Mouse (Mus musculus) heart, postnatal 25 days (tissue): ENCODE measurements around the gene Gdpd5. TPM values are rescaled to one million over a fixed set of nuclear protein-coding genes. Genes with fewer than 3 reads are reported as not detected.
"Not testable (repeated sequence)": the region's sequence is repeated elsewhere in the genome, so short reads cannot be mapped to it uniquely, and the experiment has no call there.

Experiments
- DNase-seq: peaks from one replicate; pipeline ENCODE4 v3.0.0; 2022; ENCODE audit warnings: low spot score
- intact Hi-C: fragments of 180-260 bp; cut with DNase I; formaldehyde crosslinking; loops from one replicate; pipeline ENCODE4 v1.15.1; 2025
- total RNA-seq, 2 experiments: library from RNA; stranded (reverse); gene quantifications; 2 replicates each; pipeline ENCODE4 v1.2.3; 2021

Gene Gdpd5
- total RNA-seq, 2 experiments from 2014 or later = 20.1 to 24.1 TPM

DNA sequence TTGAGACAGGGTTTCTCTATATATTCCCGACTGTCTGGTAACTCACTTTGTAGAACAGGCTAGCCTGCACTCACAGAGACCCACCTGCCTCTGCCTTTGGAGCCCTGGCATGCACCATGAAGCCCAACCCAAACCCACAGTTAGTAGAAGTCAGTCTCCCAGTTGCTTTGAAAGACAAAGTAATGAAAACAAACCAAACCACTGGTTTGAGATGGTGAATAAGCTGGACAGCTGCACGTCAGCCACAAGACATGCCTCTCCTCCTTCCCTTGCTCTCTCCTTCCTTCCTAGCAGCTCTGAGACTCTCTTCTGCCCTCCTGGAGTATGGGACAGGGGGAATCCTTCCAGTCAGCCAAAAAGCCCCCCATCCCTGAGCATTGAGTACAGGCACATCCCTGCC, 19.1 kb upstream of the Gdpd5 start:
- intact Hi-C loops = no loop called here
- DNase-seq = no peak

GRCm38 (mm10) chr7:99365069-99365468, 16.1 kb upstream of the Gdpd5 start:
- intact Hi-C loops = loop anchor here (1.0 kb wide), 1 partner anchor 32 kb away; no protein-coding TSS in a partner anchor
- no peak for DNase-seq

GRCm38 (mm10) chr7:99366716-99367115, 14.5 kb upstream of the Gdpd5 start:
- intact Hi-C loops = no loop called here
- DNase-seq = no peak

GRCm38 (mm10) chr7:99374325-99374724, 6.9 kb upstream of the Gdpd5 start:
- DNase-seq, intact Hi-C loops: not testable (repeated sequence)

DNA sequence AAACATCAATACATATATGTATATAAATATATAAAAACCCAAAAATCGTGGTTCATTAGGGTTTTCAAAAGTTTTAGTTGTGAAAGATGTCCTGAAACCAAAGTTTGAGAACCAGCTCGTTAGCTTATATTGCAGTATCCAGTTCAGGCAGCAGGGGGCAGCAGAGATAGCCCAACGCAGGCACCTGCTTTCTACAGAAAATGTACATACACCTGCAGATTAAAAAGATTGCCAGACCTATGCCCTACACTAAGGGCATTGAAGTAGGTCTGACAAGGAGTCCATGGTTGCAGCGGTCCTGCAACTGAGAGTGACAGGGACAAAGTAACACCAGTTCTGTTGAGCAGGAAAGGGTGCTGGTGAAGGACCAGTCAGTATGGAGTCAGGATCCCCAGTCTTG, 5.8 kb upstream of the Gdpd5 start:
- DNase-seq = no peak

GRCm38 (mm10) chr7:99378870-99379269, 2.3 kb upstream of the Gdpd5 start:
- DNase-seq = no peak
- intact Hi-C loops = no loop called here

More for the DNA sequence above, 5.8 kb upstream of the Gdpd5 start:
- intact Hi-C loops = loop anchor here (1.0 kb wide), 1 partner anchor 75 kb away; no protein-coding TSS in a partner anchor

- no peak for DNase-seq
- intact Hi-C loops = no loop called here
Observed at GRCm38 (mm10) chr7:99380491-99381213, 562 bp upstream of the Gdpd5 start.

DNA sequence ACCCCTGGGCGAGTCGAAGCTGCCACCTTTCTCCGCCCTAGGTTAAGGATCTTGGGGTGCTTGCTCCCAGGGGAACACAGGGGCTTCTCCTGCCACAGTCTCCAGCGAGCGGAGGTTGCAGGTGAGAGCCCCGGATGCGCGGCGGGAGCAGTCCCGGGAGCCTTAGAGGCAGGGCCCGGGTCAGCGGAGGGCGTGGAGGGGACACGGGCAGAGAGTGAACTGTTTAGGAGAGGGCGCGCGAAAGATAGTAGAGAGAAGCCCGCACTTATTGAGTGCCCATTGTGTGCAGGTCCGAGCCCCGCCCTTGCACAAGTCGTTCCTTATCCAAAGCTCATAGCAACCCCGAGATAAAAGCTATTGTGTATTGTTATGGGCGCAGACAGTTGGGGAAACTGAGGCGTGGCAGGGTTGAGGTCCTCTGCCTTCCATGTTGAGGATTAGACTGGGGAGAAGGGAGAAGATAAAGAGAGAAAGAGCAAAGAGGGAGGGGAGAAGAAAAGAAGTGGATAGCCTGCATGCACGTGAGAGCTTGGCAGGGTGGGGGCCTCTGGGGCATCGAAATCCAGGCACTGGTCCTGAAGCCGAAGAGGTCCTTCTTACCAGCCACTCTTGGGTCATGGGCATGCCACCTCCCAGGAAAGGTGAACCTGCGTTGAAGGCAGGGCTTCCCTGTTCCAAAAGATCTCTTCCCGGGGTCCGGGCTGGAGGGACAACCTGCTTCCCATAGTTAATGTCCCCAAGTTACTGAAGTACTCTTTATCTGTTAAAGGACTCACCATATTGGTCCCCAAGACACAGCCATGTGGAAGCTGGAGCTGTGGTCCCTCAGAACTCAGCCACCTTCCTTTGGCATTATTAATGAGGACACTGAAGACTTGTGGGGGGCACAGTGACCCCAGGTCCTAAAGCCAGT, 1.1 kb downstream of the Gdpd5 start:
- no peak for DNase-seq
- intact Hi-C loops = no loop called here

DNA sequence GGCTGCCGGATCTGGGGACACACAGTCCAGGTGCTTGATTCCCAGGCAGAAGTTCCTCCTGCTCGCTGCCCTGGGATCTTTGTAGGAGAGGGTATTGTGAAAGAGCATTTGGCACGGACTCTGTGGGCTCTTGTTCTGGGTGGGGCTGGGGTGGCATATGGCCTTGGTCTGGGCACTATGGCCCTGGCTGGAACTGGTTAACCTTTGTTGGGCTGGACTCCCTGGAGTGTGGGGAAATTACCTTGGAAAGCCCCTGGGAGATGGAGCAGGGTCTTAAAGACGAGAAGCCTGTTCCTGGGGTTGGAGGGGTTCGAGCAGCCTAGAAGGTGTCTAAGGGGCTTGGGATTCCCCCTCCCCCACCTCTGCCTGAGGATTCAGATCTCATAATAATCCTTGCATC, 2.0 kb downstream of the Gdpd5 start:
- intact Hi-C loops = no loop called here
- DNase-seq = no peak

- DNase-seq = no peak
- intact Hi-C loops = no loop called here
Observed at GRCm38 (mm10) chr7:99384101-99384611, 2.9 kb downstream of the Gdpd5 start.

- intact Hi-C loops = no loop called here
- peak; percentile 45 for DNase-seq
Observed at GRCm38 (mm10) chr7:99386030-99386429, 4.8 kb downstream of the Gdpd5 start.

DNA sequence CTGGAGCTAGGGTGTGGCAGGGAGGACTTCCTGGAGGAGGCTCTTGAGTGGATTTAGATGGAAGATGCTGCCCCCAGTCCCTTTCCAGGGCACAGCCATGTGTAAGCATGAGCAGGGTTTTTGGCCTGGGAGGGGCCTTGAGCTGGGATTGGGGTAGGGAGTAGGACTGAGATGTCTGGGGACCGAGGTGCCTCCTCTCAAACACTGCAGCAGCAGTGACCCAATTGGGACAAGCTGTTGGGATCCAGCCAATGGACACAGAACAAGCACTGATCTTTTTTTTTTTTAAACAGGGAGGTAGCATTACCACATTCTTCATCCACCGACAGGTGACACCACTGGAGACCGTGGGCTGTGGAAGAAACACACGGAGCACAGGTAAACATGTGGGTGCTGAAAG, 5.6 kb downstream of the Gdpd5 start:
- intact Hi-C loops = no loop called here
- no peak for DNase-seq

DNA sequence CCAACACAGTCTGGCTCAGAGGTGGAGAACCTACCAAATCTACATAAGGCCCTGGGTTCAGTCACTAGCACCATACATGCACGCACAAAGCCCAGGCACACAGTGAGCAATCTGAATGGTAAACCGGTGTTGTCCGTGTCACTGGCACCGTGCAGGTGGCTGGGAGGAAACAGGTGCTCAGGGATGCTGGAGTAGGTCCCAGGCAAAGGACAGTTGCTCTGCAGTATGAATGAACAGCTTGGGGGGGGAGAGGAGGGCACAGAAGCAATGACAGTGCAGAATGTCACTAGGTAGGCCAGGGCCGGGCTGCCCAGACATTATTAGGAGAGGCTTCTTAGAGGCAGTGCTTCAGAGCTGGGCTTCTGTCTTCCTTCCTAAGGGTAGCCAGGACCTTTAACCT, 6.1 kb downstream of the Gdpd5 start:
- no peak for DNase-seq
- intact Hi-C loops = no loop called here

GRCm38 (mm10) chr7:99390559-99390958, 9.3 kb downstream of the Gdpd5 start:
- no peak for DNase-seq
- intact Hi-C loops = no loop called here

DNA sequence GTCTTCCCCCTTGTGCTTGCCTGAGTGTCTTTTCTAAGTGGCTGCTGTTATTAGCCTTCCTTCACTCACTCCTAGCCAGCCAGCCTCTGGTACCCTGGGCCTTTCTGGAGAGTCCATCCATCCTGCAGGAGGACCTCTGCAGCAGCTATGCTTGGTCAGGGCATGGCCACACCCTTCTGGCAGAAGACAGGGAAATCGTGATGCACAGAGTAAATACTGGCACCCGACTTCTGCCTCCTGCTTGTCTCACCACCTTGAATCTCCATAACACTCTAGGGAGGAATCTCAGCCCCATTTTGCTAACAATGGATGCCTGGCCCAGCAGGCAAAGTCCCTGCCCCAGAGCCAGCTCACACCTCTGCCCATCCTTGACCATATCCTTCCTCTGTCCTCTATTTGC, 11.5 kb downstream of the Gdpd5 start:
- intact Hi-C loops = no loop called here
- DNase-seq = no peak

GRCm38 (mm10) chr7:99393711-99394325, 12.6 kb downstream of the Gdpd5 start:
- DNase-seq = no peak
- intact Hi-C loops = no loop called here

DNA sequence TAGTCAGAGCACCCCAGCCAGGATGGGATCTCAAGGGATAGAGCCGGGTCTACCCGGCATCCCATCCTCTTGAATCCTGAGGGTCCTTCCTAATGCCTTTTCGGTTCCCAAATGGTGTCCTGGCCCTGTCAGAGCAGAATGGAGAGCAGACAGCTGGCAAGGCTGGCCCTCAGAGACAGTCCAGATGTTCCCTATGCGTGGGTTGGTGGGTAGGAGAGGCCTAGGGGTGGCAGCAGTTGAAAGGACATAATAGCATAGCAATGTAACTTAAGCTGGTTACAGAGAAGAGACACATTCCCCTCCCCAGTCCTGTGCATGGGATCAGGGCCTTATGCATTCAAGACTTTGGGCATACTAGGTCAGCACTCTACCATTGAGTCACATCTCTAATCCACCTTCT, 14.2 kb downstream of the Gdpd5 start:
- no peak for DNase-seq
- intact Hi-C loops = no loop called here

DNA sequence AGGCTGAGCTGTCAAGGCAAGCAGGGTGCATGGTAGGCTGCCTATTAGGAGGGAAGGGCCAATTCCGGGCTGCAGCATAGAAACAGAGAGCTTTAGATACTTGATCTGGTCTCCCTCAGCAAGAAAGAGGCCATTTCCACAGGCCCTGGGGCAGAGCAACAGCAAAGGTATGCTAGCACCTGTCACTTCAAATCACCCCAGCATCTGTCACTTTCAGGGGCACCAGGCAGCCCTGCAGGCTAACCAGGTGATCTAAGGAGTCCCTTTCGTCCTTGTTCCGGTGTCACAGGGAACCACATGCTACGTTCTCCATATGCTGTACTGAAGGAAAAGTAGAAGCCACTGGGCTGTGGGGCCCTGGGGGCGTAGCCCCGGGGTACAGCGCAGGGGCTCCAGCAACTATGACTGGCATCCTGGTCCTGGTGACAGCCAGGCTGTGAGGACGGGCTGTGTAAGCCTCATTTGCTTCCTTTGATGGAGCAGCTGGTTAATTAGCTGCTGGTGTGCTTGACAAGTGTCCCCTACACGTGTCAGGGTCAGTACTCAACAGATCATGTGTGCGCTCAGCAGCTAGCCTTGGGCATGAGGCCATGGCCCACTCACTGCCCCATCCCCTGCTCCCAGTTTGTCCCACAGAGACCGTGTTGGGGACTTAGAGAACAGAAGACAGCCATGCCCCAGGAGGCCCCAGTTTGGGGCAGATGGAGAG, 14.8 kb downstream of the Gdpd5 start:
- intact Hi-C loops = no loop called here
- no peak for DNase-seq

DNA sequence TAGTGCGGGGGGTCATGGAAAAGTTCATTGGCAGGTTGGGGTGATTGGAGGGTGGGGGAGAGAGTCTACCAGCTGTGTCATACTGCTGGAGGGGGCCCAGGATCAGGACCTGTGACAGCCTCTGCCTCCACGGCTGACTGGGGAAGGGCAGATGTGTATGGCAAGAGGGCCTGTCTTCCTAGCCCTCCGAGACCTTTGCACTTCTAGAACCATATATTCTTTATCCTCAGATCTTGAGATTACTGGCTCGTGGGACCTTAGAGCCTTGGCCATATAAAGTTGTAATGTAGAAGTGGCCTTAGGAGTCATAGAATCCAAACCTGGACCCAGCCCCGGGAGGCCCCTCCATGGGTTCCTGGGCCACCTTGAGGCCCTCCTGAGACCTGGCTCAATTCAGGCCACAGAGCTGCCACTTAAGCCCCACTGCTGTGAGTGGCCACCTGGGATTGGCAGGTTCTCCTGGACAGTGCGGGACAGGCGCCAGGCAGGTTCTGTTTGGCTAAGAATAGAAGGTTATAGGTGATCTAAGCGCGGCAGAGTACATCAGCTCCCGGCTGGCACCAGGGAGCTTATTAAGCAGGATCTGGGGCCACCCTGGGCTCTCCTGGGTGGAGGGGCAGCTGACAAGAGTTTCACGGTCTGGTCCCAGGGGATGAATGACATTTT, 15.9 kb downstream of the Gdpd5 start:
- DNase-seq = no peak
- intact Hi-C loops = no loop called here
